Mouse (Mus musculus) CD4-positive naive resting alpha-beta T cell, adult 76 days (primary cell): ENCODE results near the gene Cby3. TPM values are rescaled to one million over a fixed set of nuclear protein-coding genes. Genes with fewer than 3 reads are reported as not detected.

Source experiments
- total RNA-seq: library from RNA; stranded (reverse); gene quantifications from one replicate; pipeline ENCODE4 v1.2.4, GENCODE M21; 2023

The Cby3 gene
- total RNA-seq = not detected

DNA sequence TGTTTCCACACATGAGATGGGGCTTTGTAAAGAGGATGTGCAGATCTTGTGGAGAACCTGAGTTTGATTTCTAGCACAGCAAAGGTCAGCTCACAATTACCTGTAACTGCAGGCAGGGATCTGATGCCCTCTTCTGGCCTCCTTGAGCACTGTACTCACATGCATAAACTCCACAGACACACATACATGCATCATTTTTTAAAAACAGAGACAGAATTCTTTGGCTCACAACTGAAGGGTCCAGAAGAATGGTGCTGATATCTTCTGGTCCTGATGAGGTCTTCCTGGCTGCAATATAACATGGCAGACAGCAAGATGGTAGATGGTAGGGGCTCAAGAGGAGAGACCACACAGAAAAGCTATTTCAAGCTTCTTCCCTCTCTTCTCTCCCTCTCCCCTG is at the start of gene Cby3:
TSS of gene Cby3 (plus strand) at position 301 of the 400 bp plus-strand sequence.

DNA sequence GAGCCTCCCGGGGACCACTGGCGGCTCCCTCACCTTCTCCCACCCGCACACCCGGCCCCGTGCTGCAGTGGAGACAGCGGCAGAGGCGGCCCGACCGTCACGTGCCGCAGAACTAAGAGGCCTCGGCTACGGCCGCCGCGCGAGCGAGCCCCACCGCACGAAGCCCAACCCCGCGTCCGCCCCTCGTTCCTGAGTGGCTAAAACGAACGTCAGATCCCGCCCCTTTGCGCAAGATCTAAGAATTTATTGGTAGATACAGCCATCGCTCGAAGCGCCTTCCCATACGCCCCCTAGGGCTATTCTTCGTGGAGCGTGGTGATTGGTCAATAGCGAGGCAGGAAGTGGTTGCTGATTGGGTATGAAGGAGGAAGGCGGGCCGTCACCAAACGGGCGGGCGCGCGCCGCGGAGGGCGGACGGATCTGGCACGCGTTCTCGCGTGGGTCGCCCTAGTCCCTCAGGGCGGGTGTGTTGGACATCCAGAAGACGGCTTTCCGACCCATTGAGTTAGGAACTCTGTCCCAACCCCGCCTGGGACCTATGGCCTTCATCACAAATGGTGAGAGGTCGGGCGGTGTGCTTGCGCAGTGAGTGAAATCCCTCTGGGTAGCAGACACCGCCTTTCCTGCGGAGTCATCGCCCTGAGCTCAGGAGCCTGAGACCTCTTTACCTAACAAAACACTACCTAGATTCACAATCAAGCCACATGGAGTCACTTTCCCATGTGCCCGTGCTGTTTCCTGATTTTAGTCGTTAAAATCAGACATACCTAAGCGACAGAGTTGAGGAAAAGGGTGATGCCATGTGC is 28.6 kb upstream of the Cby3 start, which contains the start of gene Canx:
TSS of gene Canx (minus strand) at position 178 of the 806 bp plus-strand sequence.

DNA sequence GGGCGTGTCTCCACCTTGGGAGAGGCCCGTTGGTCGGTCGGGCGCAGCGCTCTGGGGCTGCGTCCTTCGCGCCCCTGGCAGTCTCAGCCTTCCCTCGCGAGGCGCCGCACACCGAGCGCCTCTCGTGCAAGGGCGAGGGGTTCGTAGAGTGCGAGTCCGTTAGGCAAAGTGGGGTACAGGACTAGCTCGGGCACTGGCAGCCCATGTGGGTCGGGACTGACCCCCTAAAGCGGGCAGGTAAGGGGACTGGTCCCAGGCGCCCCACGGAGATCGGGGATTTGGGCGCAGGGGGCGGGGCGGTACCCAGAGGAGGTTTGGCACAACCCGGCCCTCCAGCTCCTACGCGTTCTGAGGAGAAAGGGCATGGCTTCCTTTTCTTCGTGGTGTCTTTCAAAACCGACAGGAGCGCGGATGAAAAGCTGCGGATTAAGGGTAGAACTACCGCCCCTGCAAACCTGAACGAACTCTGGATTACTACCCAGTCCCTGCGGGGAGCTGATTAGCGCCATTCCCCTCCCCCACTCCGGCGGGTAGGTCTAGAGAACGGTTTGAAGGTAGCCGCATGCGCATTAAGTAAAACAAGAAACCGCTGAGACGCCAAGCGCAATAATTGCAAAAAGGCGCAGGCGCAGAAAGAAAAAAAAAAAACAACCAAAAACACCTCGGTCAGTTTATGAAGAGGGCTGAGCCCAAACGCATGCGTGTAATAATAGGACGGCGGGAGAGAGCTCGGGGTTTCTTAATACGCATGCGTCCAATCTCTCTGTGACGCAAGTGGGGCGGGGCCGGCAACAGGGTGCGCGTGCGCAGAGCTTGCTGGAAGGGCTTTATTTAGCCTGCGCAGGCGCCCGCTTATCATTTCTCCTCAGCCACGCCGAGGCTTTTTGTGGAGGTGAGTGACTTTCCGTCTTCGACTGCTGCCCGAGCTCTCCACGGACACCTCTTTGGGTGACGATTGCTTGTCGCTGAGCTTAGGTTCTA is 22.9 kb downstream of the Cby3 start, which contains the start of gene Hnrnph1:
TSS of gene Hnrnph1 (plus strand) at position 80 of the 981 bp plus-strand sequence.

Other genes starting within 250 kb of the Cby3 start
- gene Tbc1d9b, start 223.1 kb upstream of the Cby3 start, total RNA-seq = 60.3 TPM
- gene Mrnip, start 180.0 kb upstream of the Cby3 start, total RNA-seq = 2.8 TPM
- gene Sqstm1, start 143.6 kb upstream of the Cby3 start, total RNA-seq = 461 TPM
- 4.7 TPM for gene Mgat4b, start 143.6 kb upstream of the Cby3 start, total RNA-seq
- 1.4 TPM for gene Ltc4s, start 115.8 kb upstream of the Cby3 start, total RNA-seq
- gene Maml1, start 62.2 kb upstream of the Cby3 start, total RNA-seq = 47.6 TPM
- gene Canx, start 28.8 kb upstream of the Cby3 start, total RNA-seq = 141 TPM
- gene Hnrnph1, start 22.5 kb downstream of the Cby3 start, total RNA-seq = 1,221 TPM
- 17.7 TPM for gene Rufy1, start 76.7 kb downstream of the Cby3 start, total RNA-seq
- gene Adamts2, start 247.6 kb downstream of the Cby3 start, total RNA-seq = not detected